Mouse (Mus musculus) embryonic facial prominence, embryonic 14.5 days (tissue): ENCODE data around the gene Lrrc49. TPM values are rescaled to one million over a fixed set of nuclear protein-coding genes. Genes with fewer than 3 reads are reported as not detected.
A peak's percentile ranks its signal among the peaks of the same experiment; 100 is the strongest.

Source experiments
- ATAC-seq: fragments of 200-750 bp; cut with Nextera tagmentation; 2 replicates; pipeline ENCODE4 v1.8.0; 2017; ENCODE audit warnings: low read depth, moderate number of reproducible peaks, moderate TSS enrichment
- DNase-seq: peaks from one replicate; pipeline ENCODE4 v3.0.0-alpha.2; 2015; ENCODE audit warnings: low spot score
- H3K27ac ChIP-seq: fragments of 300-500 bp; sonication (generic); replicated peaks from 2 replicates; pipeline ENCODE4 v1.5.1; 2014; ENCODE audit warnings: low read depth, mild to moderate bottlenecking, low read length, moderate library complexity
- H3K27me3 ChIP-seq: fragments of 300-500 bp; sonication (generic); replicated peaks from 2 replicates; pipeline ENCODE4 v1.6.1; 2014; ENCODE audit warnings: low read length; ENCODE audit not compliant: control insufficient read depth, insufficient read depth
- H3K36me3 ChIP-seq: fragments of 300-500 bp; sonication (generic); 2 replicates; pipeline ENCODE4 v1.6.1; 2014; ENCODE audit warnings: low read length, mixed read lengths; ENCODE audit not compliant: control insufficient read depth, insufficient read depth
- H3K4me1 ChIP-seq: fragments of 300-500 bp; sonication (generic); 2 replicates; pipeline ENCODE4 v1.6.1; 2014; ENCODE audit warnings: antibody characterized with exemption, low read length; ENCODE audit not compliant: control insufficient read depth, insufficient read depth
- H3K4me2 ChIP-seq: fragments of 300-500 bp; sonication (generic); 2 replicates; pipeline ENCODE4 v1.6.1; 2014; ENCODE audit warnings: low read depth, mild to moderate bottlenecking, low read length, moderate library complexity, mixed read lengths
- H3K4me3 ChIP-seq: fragments of 300-500 bp; sonication (generic); 2 replicates; pipeline ENCODE4 v1.5.1; 2014; ENCODE audit warnings: low read depth, mild to moderate bottlenecking, low read length
- H3K9ac ChIP-seq: fragments of 300-500 bp; sonication (generic); 2 replicates; pipeline ENCODE4 v1.6.1; 2014; ENCODE audit warnings: low read depth, mild to moderate bottlenecking, low read length, moderate library complexity, mixed read lengths
- H3K9me3 ChIP-seq: fragments of 300-500 bp; sonication (generic); 2 replicates; pipeline ENCODE4 v1.6.1; 2016; ENCODE audit warnings: low read length; ENCODE audit not compliant: control insufficient read depth
- WGBS: fragments of 180-500 bp; shearing (Covaris S2); extraction: QIAGEN DNeasy Blood & Tissue Kit; methylation state at CpG from one replicate; pipeline ENCODE4 v1.1.7; 2014; 5-methylcytosine and 5-hydroxymethylcytosine counted together
- polyA plus RNA-seq: library from polyadenylated mRNA; unstranded; fragments of >200 nt; fragmentation: Nextera tagmentation; extraction: Ambion mirVana; gene quantifications from 2 replicates; pipeline ENCODE4 v1.2.1, GENCODE M21; 2014

The Lrrc49 gene
- polyA plus RNA-seq, 1 experiment from 2014 or later, result 20.4 TPM

- H3K36me3 ChIP-seq, result no peaks in the 10 kb centered on the region
- no peaks in the 10 kb centered on the region for H3K27me3 ChIP-seq
- H3K4me1 ChIP-seq, result 0 out of 2 replicates have a peak, but pooled peaks cover 8% of the 10 kb centered on the region
- DNase-seq, result no peak
- H3K9me3 ChIP-seq, result no peaks in the 10 kb centered on the region
- H3K4me2 ChIP-seq, result no peak overlapping the region
- 59% methylated on average over 4 of the region's 4 CpGs for WGBS
- no peak overlapping the region for H3K4me3 ChIP-seq
- H3K27ac ChIP-seq, result no peak overlapping the region
- no peak for ATAC-seq
- no peak overlapping the region for H3K9ac ChIP-seq
Observed at GRCm38 (mm10) chr9:60692624-60693023, 4.7 kb upstream of the Lrrc49 start.

GRCm38 (mm10) chr9:60687415-60687814 is 543 bp downstream of the Lrrc49 start:
- Histone ChIP-seq H3K27ac (peak overlapping the region; percentile 77), H3K4me2 (peak overlapping the region; percentile 58), H3K9me3 (no peaks in the 10 kb centered on the region), H3K36me3 (peaks cover 12% of the 10 kb centered on the region; the same call in 1 of the 2 replicates), H3K27me3 (no peaks in the 10 kb centered on the region), H3K4me1 (0 out of 2 replicates have a peak, but pooled peaks cover 2% of the 10 kb centered on the region), H3K4me3 (peak overlapping the region; percentile 54), H3K9ac (peak overlapping the region; percentile 64)
- WGBS, result under 1% methylated on average over 7 of the region's 7 CpGs
- DNase-seq (peak; percentile 71), ATAC-seq (peak; percentile 56)

DNA sequence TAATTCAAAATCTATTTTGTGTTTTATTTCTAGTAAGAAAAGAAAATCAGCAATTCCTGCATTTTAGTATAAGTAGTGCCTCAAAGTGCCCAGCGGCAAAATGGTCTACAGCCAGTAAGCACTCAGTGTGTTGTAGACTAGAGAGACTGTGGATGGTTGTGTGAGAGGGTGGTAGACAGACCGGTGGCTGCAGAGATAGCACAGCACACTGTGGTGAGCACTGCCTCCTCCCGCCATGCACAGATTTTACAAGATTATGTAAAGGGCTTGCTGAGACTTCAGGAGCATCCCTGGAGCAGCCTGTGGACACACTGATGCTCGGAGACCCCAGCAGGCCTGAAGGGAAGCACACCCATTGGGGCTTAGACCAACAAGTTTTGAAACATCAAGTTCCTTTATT is 5.2 kb downstream of the Lrrc49 start:
- Histone ChIP-seq H3K4me2 (no peak overlapping the region), H3K9me3 (no peaks in the 10 kb centered on the region), H3K27ac (no peak overlapping the region), H3K9ac (no peak overlapping the region), H3K36me3 (peaks cover 36% of the 10 kb centered on the region), H3K4me3 (no peak overlapping the region), H3K4me1 (no peaks in the 10 kb centered on the region), H3K27me3 (no peaks in the 10 kb centered on the region)
- DNase-seq (no peak), ATAC-seq (no peak)
- 87% methylated on average over 4 of the region's 4 CpGs for WGBS

GRCm38 (mm10) chr9:60681005-60681404 is 7.0 kb downstream of the Lrrc49 start:
- no peaks in the 10 kb centered on the region for H3K27me3 ChIP-seq
- H3K4me2 ChIP-seq, result no peak overlapping the region
- H3K27ac ChIP-seq, result no peak overlapping the region
- no peak overlapping the region for H3K4me3 ChIP-seq
- H3K36me3 ChIP-seq, result peaks cover 44% of the 10 kb centered on the region
- H3K4me1 ChIP-seq, result no peaks in the 10 kb centered on the region
- H3K9ac ChIP-seq, result no peak overlapping the region
- DNase-seq, result no peak
- no peaks in the 10 kb centered on the region for H3K9me3 ChIP-seq
- 83% methylated on average over 3 of the region's 3 CpGs for WGBS
- ATAC-seq, result no peak

- peaks cover 42% of the 10 kb centered on the region; the same call in 1 of the 2 replicates for H3K36me3 ChIP-seq
- no peak overlapping the region for H3K4me3 ChIP-seq
- H3K9ac ChIP-seq, result no peak overlapping the region
- 71% methylated on average over 5 of the region's 5 CpGs for WGBS
- ATAC-seq (no peak), DNase-seq (no peak)
- H3K9me3 ChIP-seq, result no peaks in the 10 kb centered on the region
- no peaks in the 10 kb centered on the region for H3K27me3 ChIP-seq
- no peak overlapping the region for H3K4me2 ChIP-seq
- H3K27ac ChIP-seq, result no peak overlapping the region
- H3K4me1 ChIP-seq, result no peaks in the 10 kb centered on the region
Observed at GRCm38 (mm10) chr9:60678913-60679312, 9.0 kb downstream of the Lrrc49 start.

DNA sequence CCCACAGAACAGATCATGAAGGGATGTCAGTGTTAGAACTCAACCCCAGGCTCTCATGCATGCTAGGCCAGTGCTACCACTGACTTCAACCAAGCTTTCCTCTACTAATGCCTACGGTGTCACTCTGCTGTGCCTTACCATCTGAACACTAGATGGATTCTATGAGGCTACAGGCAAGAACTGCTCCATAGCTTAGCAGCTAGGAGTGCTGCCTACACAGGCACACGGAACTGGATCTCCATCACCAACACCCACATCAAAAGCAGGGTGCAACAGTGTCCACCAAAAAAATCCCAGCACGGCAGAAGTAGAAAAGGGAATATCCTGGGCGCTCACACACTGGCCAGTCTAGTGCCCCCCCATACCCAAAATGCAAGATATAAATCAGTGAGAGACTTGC is 11.5 kb downstream of the Lrrc49 start:
- H3K4me3 ChIP-seq, result no peak overlapping the region
- no peak overlapping the region for H3K4me2 ChIP-seq
- peaks cover 42% of the 10 kb centered on the region; the same call in 1 of the 2 replicates for H3K36me3 ChIP-seq
- no peak for ATAC-seq
- DNase-seq, result no peak
- no peak overlapping the region for H3K9ac ChIP-seq
- no peaks in the 10 kb centered on the region for H3K4me1 ChIP-seq
- 85% methylated on average over 4 of the region's 4 CpGs for WGBS
- no peak overlapping the region for H3K27ac ChIP-seq
- no peaks in the 10 kb centered on the region for H3K9me3 ChIP-seq
- no peaks in the 10 kb centered on the region for H3K27me3 ChIP-seq

DNA sequence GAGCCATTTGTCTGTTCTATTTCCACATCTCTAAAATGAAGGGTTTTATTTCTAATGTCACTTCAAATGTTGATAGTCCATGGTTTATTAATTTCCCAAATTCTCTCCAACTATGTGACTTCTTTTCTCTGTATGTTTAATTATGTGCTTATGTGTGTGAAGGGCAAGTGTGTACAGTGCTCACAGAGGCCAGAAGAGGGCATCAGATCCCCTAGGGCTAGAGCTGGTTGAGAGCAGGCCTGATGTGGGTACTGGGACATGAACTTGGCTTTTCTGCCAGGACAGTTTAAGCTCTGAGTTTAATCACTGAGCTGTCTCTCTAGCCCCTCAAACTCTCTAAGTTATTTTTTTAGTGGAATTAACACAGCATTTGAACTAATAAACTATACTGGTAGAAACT is 13.2 kb downstream of the Lrrc49 start:
- H3K4me1 ChIP-seq, result no peaks in the 10 kb centered on the region
- no peak overlapping the region for H3K4me3 ChIP-seq
- no peak overlapping the region for H3K4me2 ChIP-seq
- ATAC-seq, result no peak
- peaks cover 44% of the 10 kb centered on the region; the same call in 1 of the 2 replicates for H3K36me3 ChIP-seq
- H3K27me3 ChIP-seq, result no peaks in the 10 kb centered on the region
- no peaks in the 10 kb centered on the region for H3K9me3 ChIP-seq
- no peak for DNase-seq
- no peak overlapping the region for H3K27ac ChIP-seq
- H3K9ac ChIP-seq, result no peak overlapping the region

DNA sequence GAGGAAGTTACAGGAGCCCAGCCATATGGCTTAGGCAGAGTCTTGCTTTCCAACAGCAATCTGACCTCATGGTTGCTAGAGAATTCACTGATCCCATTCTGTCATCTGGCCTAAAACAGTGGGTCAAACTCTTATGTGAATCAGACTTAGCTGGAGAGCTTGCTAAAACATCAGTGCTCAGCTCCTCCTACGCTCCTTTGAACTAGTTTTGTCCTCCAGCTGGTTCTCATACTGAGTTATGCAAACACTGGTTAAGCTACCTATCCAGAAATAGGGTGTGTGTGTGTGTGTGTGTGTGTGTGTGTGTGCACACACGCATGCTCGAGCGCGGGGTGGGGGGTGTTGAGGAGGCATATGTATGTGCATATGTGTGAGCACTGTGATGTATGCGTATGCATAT is 15.4 kb downstream of the Lrrc49 start:
- H3K36me3 ChIP-seq, result peaks cover 26% of the 10 kb centered on the region; the same call in 1 of the 2 replicates
- no peak overlapping the region for H3K4me2 ChIP-seq
- H3K9me3 ChIP-seq, result no peaks in the 10 kb centered on the region
- H3K27me3 ChIP-seq, result no peaks in the 10 kb centered on the region
- DNase-seq (no peak), ATAC-seq (no peak)
- no peak overlapping the region for H3K27ac ChIP-seq
- no peaks in the 10 kb centered on the region for H3K4me1 ChIP-seq
- H3K4me3 ChIP-seq, result no peak overlapping the region
- 93% methylated on average over 6 of the region's 6 CpGs for WGBS
- H3K9ac ChIP-seq, result no peak overlapping the region

DNA sequence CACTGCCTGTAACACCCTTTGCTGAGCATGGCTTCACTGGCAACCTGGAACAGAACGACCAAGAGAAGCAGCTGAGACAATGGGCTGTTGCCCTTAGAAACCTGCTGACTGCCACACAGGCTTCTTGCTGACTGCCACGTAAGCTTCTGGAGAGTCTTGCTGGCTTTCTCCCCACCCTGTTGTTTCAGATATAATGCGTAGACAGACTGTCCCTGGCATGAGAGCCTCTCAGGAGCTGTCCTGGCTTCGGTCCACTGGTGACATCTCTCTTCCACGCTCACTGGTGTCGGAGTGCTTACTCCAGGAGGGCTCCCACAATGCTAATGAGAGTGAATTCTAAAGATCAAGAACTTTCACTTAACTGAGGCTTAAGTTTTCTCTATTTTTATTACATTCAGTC is 19.1 kb downstream of the Lrrc49 start:
- no peaks in the 10 kb centered on the region for H3K4me1 ChIP-seq
- H3K27ac ChIP-seq, result no peak overlapping the region
- ATAC-seq, result no peak
- H3K27me3 ChIP-seq, result no peaks in the 10 kb centered on the region
- H3K4me3 ChIP-seq, result no peak overlapping the region
- WGBS, result 88% methylated on average over 6 of the region's 6 CpGs
- peaks cover 30% of the 10 kb centered on the region for H3K36me3 ChIP-seq
- H3K4me2 ChIP-seq, result no peak overlapping the region
- no peak overlapping the region for H3K9ac ChIP-seq
- no peak for DNase-seq
- H3K9me3 ChIP-seq, result no peaks in the 10 kb centered on the region
